Mouse (Mus musculus): ENCODE measurements around the gene Gm3558.
"Not testable (repeated sequence)": the region's sequence is repeated elsewhere in the genome, so short reads cannot be mapped to it uniquely, and the experiment has no call there.

Gene Gm3558

DNA sequence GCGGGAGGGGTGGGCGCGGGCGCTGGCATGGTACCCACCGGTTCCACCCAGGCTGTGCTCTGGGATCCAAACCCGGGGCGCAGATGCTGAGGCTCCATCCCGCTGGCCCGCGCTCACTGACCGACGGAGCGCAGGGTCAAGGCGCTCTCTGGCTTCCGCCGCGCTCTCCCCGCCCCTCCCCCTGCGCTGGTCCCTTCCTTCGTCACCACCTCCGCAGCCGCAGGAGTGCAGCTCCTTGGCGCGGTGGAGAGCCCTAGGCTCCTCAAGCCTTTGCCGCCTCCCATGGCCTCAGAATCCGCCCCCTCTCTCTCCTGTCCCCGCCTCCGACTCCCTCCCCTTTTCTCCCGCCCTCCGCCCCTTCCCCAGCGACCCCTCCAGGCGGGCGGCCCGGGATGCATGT lies at the start of gene Gm3558:
Gm3558 (minus strand) TSS at position 185 of the 400 bp plus-strand sequence.
- not testable (repeated sequence) for DNase-seq

- not testable (repeated sequence) for DNase-seq
Measured at GRCm38 (mm10) chr14:7595492-7595891, 27.1 kb upstream of the Gm3558 start, which contains the start of gene Gm10338. Gm10338 (minus strand) TSS chr14:7595592.

GRCm38 (mm10) chr14:7567890-7568289 lies 476 bp downstream of the Gm3558 start:
- DNase-seq = not testable (repeated sequence)

- peak in 1 of 2 experiments; percentile 15 for DNase-seq
Measured at GRCm38 (mm10) chr14:7567266-7567665, 1.1 kb downstream of the Gm3558 start.
